Mouse (Mus musculus): ENCODE data around the gene Basp1. TPM values are rescaled to one million over a fixed set of nuclear protein-coding genes. Genes with fewer than 3 reads are reported as not detected.

The Basp1 gene
- polyA plus RNA-seq, 2 experiments = 64.9 to 123 TPM

DNA sequence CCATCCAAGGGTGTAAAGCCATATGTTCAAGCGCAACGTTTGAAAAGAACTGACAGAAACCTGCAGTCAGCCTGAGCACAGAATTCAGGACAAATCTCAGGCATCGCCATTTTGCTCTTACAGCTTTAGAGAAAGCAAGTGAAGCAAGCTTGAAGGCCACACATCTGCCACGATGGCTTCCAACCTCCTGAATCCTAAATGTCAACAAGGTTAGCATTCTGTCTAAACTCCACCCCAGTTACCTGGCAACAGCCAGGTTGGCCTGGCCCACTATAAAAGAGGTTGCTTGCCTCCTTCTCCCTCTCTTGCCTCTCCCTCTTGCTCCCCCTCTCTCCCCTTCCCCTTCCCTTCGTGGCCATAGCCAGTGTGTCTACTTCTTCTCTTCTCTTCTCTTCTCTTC is 33.5 kb downstream of the Basp1 start:
- Histone ChIP-seq H3K36me3 (ENCODE audit: control insufficient read depth, insufficient read depth, low read length) (peaks cover 10% of the 10 kb centered on the region), H3K4me2 (replicated peaks; ENCODE audit: low read depth, low read length, severe bottlenecking) (no peak overlapping the region), H3K4me1 (ENCODE audit: control insufficient read depth, insufficient read depth, low read length) (peaks cover 4% of the 10 kb centered on the region; the same call in 1 of the 2 replicates), H3K9me3 (ENCODE audit: control insufficient read depth, low read length) (no peaks in the 10 kb centered on the region), H3K4me3 (replicated peaks; ENCODE audit: low read length) (no peak overlapping the region), H3K27ac (replicated peaks; ENCODE audit: low read depth, low read length) (no peak overlapping the region), H3K9ac (ENCODE audit: low read depth, low read length, severe bottlenecking) (no peak overlapping the region), H3K27me3 (ENCODE audit: control insufficient read depth, insufficient read depth, low read length) (no peaks in the 10 kb centered on the region)
- 84% methylated on average over 5 of the region's 5 CpGs for WGBS
- no peak for TF ChIP-seq POLR2A (IDR thresholded peaks at IDR 0.05; ENCODE audit: borderline replicate concordance, extremely low read depth, insufficient read depth, insufficient read length)
- DNase-seq (ENCODE audit: low spot score) (no peak), ATAC-seq (ENCODE audit: low FRiP score, low read depth) (no peak)

DNA sequence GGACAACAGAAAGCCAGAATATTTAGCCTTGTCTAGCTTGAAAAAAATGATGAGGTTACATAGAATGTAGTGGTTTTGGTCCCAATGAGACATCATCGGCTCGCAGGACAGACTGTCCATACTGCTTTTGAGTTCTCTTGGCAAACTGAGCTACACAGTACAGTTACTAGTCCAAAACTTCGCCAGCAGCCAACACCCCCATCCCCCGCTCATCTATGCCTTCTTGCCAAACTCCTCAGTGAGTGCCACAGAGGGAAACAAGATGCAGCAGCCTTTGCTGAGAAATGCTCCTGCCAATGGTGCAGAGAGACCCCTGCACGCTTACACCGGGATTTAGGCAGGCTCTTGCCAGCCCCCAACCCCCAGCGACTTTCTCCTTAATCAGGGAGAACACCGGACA is 34.9 kb downstream of the Basp1 start:
- Histone ChIP-seq H3K4me3 (replicated peaks; ENCODE audit: low read length) (no peak overlapping the region), H3K9ac (ENCODE audit: low read depth, low read length, severe bottlenecking) (no peak overlapping the region), H3K4me1 (ENCODE audit: control insufficient read depth, insufficient read depth, low read length) (peaks cover 4% of the 10 kb centered on the region; the same call in 1 of the 2 replicates), H3K9me3 (ENCODE audit: control insufficient read depth, low read length) (no peaks in the 10 kb centered on the region), H3K4me2 (replicated peaks; ENCODE audit: low read depth, low read length, severe bottlenecking) (no peak overlapping the region), H3K27ac (replicated peaks; ENCODE audit: low read depth, low read length) (no peak overlapping the region), H3K36me3 (ENCODE audit: control insufficient read depth, insufficient read depth, low read length) (peaks cover 10% of the 10 kb centered on the region), H3K27me3 (ENCODE audit: control insufficient read depth, insufficient read depth, low read length) (no peaks in the 10 kb centered on the region)
- DNase-seq (ENCODE audit: low spot score) (no peak), ATAC-seq (ENCODE audit: low FRiP score, low read depth) (no peak)
- 87% methylated on average over 8 of the region's 8 CpGs for WGBS
- no peak for TF ChIP-seq POLR2A (IDR thresholded peaks at IDR 0.05; ENCODE audit: borderline replicate concordance, extremely low read depth, insufficient read depth, insufficient read length)

DNA sequence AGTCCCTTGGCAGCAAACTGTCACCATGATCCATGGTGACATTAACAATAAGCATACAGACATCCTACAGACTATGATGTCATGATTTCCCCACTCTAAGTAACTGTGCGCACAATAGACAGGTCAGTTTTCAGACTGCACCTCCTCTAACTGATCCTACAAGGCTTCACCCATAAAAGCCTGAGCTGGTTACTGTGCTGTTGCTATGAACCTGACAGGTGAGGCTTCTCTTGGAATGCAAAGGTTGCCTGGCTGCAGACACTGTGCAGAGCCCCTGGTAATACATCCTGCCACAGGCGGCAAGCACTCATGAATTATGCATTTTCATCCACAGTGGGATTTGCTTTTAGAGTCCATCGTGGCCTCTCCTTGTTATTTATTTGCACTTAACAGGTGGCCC is 36.6 kb downstream of the Basp1 start:
- TF ChIP-seq POLR2A (IDR thresholded peaks at IDR 0.05; ENCODE audit: borderline replicate concordance, extremely low read depth, insufficient read depth, insufficient read length) = no peak
- peaks cover 4% of the 10 kb centered on the region; the same call in 1 of the 2 replicates for H3K4me1 ChIP-seq (ENCODE audit: control insufficient read depth, insufficient read depth, low read length)
- H3K36me3 ChIP-seq (ENCODE audit: control insufficient read depth, insufficient read depth, low read length) = no peaks in the 10 kb centered on the region
- DNase-seq (ENCODE audit: low spot score) (no peak), ATAC-seq (ENCODE audit: low FRiP score, low read depth) (no peak)
- H3K9ac ChIP-seq (ENCODE audit: low read depth, low read length, severe bottlenecking) = no peak overlapping the region
- no peaks in the 10 kb centered on the region for H3K9me3 ChIP-seq (ENCODE audit: control insufficient read depth, low read length)
- no peak overlapping the region for H3K4me2 ChIP-seq (replicated peaks; ENCODE audit: low read depth, low read length, severe bottlenecking)
- H3K4me3 ChIP-seq (replicated peaks; ENCODE audit: low read length) = no peak overlapping the region
- H3K27ac ChIP-seq (replicated peaks; ENCODE audit: low read depth, low read length) = no peak overlapping the region
- H3K27me3 ChIP-seq (ENCODE audit: control insufficient read depth, insufficient read depth, low read length) = no peaks in the 10 kb centered on the region
- 61% methylated on average over 3 of the region's 3 CpGs for WGBS

DNA sequence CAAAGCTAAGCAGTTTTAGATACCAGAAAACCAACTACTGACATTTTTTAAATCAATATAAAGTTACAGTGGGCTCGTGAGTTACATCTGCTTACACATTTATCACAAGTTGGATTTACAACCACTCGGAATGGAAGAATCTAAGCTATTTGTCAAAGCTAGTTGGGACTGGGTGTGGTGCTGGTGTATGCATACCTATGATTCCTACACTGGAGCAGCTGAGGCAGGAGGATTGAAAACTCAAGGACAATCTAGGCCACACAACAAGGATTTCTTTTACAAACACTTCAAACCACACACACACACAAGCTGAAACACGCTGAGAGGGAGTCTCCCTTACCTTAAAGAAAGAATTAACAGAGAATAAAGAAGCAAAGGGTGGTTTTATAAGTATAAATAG is 40.1 kb downstream of the Basp1 start:
- Histone ChIP-seq H3K27me3 (ENCODE audit: control insufficient read depth, insufficient read depth, low read length) (no peaks in the 10 kb centered on the region), H3K4me2 (replicated peaks; ENCODE audit: low read depth, low read length, severe bottlenecking) (no peak overlapping the region), H3K9ac (ENCODE audit: low read depth, low read length, severe bottlenecking) (no peak overlapping the region), H3K9me3 (ENCODE audit: control insufficient read depth, low read length) (no peaks in the 10 kb centered on the region), H3K4me3 (replicated peaks; ENCODE audit: low read length) (no peak overlapping the region), H3K27ac (replicated peaks; ENCODE audit: low read depth, low read length) (no peak overlapping the region), H3K4me1 (ENCODE audit: control insufficient read depth, insufficient read depth, low read length) (0 out of 2 replicates have a peak, but pooled peaks cover 5% of the 10 kb centered on the region), H3K36me3 (ENCODE audit: control insufficient read depth, insufficient read depth, low read length) (no peaks in the 10 kb centered on the region)
- DNase-seq (ENCODE audit: low spot score) (no peak), ATAC-seq (ENCODE audit: low FRiP score, low read depth) (no peak)
- 63% methylated on average over 3 of the region's 3 CpGs for WGBS
- no peak for TF ChIP-seq POLR2A (IDR thresholded peaks at IDR 0.05; ENCODE audit: borderline replicate concordance, extremely low read depth, insufficient read depth, insufficient read length)

DNA sequence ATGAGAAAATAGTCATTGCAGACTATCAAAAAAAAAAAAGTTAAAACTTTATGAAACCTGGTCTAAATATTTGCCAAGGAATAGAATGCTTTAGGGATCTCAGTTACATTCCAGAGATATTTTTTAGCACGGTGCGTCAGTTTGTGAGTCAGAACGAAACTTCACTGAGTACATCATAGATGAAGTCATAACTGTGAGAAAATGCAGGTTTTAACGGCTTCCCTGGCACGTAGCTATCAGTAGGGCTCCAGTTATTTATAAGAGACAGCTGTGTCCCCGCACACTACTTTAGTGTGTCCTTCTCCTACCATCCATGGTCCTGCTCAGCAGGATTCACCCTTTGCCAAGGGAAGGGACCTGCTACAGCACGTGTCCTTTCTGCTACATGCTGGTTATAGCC is 44.0 kb downstream of the Basp1 start:
- WGBS = 44% methylated on average over 7 of the region's 7 CpGs
- TF ChIP-seq POLR2A (IDR thresholded peaks at IDR 0.05; ENCODE audit: borderline replicate concordance, extremely low read depth, insufficient read depth, insufficient read length) = no peak
- no peak for ATAC-seq (ENCODE audit: low FRiP score, low read depth)

DNA sequence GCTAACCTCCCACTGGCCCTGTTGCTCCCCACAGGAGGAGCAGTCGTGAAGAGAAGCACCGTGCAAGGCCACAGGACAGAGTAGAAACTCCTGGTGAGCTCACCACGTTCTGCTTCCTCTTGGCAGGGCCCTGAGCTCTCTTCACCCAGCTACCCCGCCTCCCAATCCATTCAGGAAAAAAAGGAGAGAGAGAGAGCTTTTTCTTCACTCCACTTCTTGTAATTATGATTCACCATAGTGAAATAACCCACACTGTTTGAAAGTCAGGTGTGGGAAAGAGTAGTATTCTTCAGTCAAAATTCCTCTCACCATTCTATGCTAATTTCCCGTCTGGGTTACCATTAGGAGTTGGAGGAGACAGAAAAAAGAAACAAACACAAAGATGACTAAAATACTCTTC is 48.1 kb downstream of the Basp1 start:
- 42% methylated on average over 5 of the region's 5 CpGs for WGBS
- Histone ChIP-seq H3K27ac (replicated peaks; ENCODE audit: low read depth, low read length) (no peak overlapping the region), H3K36me3 (ENCODE audit: control insufficient read depth, insufficient read depth, low read length) (peaks cover 19% of the 10 kb centered on the region), H3K9ac (ENCODE audit: low read depth, low read length, severe bottlenecking) (no peak overlapping the region), H3K9me3 (ENCODE audit: control insufficient read depth, low read length) (no peaks in the 10 kb centered on the region), H3K4me2 (replicated peaks; ENCODE audit: low read depth, low read length, severe bottlenecking) (no peak overlapping the region), H3K4me1 (ENCODE audit: control insufficient read depth, insufficient read depth, low read length) (0 out of 2 replicates have a peak, but pooled peaks cover 6% of the 10 kb centered on the region), H3K4me3 (replicated peaks; ENCODE audit: low read length) (no peak overlapping the region), H3K27me3 (ENCODE audit: control insufficient read depth, insufficient read depth, low read length) (no peaks in the 10 kb centered on the region)
- no peak for DNase-seq (ENCODE audit: low spot score)
- no peak for TF ChIP-seq POLR2A (IDR thresholded peaks at IDR 0.05; ENCODE audit: borderline replicate concordance, extremely low read depth, insufficient read depth, insufficient read length)
- no peak for ATAC-seq (ENCODE audit: low FRiP score, low read depth)

More for the DNA sequence above, 44.0 kb downstream of the Basp1 start:
- Histone ChIP-seq H3K4me3 (replicated peaks; ENCODE audit: low read length) (no peak overlapping the region), H3K9ac (ENCODE audit: low read depth, low read length, severe bottlenecking) (no peak overlapping the region), H3K27me3 (ENCODE audit: control insufficient read depth, insufficient read depth, low read length) (no peaks in the 10 kb centered on the region), H3K36me3 (ENCODE audit: control insufficient read depth, insufficient read depth, low read length) (0 out of 2 replicates have a peak, but pooled peaks cover 1% of the 10 kb centered on the region), H3K4me2 (replicated peaks; ENCODE audit: low read depth, low read length, severe bottlenecking) (no peak overlapping the region), H3K27ac (replicated peaks; ENCODE audit: low read depth, low read length) (no peak overlapping the region), H3K9me3 (ENCODE audit: control insufficient read depth, low read length) (no peaks in the 10 kb centered on the region), H3K4me1 (ENCODE audit: control insufficient read depth, insufficient read depth, low read length) (0 out of 2 replicates have a peak, but pooled peaks cover 7% of the 10 kb centered on the region)
- peak; percentile 23 for DNase-seq (ENCODE audit: low spot score)

Data from limb, embryonic 14.5 days (tissue).